Mouse (Mus musculus) heart, postnatal 36 days (tissue): Measurements from ENCODE around the gene Spg7. TPM values are rescaled to one million over a fixed set of nuclear protein-coding genes. Genes with fewer than 3 reads are reported as not detected.
"Not testable (repeated sequence)": the region's sequence is repeated elsewhere in the genome, so short reads cannot be mapped to it uniquely, and the experiment has no call there.

Source experiments
- DNase-seq, 2 experiments: peaks; one replicate each; pipeline ENCODE4 v3.0.0; 2021 to 2022
- intact Hi-C: fragments of 180-260 bp; cut with DNase I; formaldehyde crosslinking; loops from one replicate; pipeline ENCODE4 v1.15.1; 2025
- total RNA-seq, 2 experiments: library from RNA; stranded (reverse); gene quantifications; 2 replicates each; pipeline ENCODE4 v1.2.3; 2021

Spg7 gene
- total RNA-seq, 2 experiments from 2014 or later = 79.7 to 87.7 TPM

DNA sequence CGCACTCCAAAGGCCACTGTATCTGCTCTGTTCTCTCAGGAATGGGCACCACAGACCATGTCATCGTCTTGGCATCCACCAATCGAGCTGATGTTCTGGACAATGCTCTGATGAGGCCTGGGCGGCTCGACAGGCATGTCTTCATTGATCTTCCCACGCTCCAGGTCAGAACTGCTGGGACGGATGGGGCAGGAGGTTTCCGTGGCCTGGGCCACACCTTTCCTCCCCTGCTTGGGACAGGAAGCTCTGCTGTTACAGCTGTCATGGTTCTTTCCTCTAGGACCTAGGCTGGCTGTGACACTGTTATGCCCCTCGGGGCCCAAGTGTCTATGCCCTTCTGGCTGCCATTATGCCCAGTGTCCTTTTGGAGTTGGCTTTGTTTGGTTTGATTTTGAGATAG, 24.5 kb downstream of the Spg7 start:
- intact Hi-C loops = no loop called here
- DNase-seq = no peak

DNA sequence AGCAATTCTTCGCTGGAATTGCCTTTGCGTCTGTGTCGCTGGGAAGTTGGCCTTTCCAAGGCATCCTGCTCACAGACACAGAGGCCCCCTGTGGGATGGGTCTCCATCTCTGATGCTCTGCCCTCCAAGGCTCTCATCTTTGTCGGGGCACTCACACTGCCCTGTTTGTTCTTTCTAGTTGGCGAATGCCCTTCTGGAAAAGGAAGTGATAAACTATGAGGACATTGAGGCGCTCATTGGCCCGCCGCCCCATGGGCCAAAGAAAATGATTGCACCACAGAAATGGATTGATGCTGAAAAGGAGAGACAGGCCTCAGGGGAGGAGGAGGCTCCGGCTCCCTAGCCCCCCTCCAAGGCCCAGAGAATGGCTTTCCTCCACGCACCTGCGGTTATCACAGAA, 34.5 kb downstream of the Spg7 start:
- DNase-seq = no peak
- intact Hi-C loops = loop anchor here (5.0 to 10.0 kb wide), 2 partner anchors 260 to 602 kb away; no protein-coding TSS in a partner anchor

DNA sequence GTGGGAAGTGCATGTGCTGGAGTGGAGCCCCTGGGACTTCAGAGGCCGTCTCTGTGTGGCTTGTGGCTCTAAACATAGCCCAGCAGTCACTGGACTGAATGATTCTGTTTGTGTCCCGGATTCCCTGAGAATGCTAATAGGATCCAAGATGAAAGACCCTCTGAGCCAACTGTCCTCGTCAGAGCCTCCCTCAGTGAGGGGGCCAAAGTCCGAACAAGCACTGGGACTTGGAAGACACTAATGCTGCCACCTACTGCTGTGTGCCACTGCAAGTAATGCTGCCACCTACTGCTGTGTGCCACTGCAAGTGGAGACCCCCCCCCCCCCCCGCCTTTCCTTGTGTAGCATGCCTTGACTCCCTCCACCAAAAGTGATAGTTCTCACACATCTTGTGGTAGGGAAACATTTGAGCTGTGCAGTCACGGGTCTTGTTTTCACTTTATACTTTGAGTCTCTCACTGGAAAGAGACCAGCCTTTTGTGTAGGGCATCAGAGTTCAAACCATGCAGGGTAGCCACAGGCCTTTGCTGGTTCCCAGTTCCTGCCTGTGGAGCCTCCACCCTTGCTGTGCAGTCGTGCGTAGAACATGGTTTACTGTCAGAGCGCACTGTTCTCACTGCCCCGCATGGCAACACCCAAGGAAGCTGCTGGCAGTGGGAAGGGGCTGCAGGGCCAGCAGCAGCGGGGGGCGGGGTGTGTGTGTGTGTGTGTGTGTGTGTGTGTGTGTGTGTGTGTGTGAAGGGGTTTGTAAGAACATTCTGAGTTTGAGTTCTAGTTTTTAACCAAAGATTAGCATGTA, 35.2 kb downstream of the Spg7 start:
- intact Hi-C loops = loop anchor here (5.0 to 10.0 kb wide), 2 partner anchors 261 to 603 kb away; no protein-coding TSS in a partner anchor
- no peak for DNase-seq

DNA sequence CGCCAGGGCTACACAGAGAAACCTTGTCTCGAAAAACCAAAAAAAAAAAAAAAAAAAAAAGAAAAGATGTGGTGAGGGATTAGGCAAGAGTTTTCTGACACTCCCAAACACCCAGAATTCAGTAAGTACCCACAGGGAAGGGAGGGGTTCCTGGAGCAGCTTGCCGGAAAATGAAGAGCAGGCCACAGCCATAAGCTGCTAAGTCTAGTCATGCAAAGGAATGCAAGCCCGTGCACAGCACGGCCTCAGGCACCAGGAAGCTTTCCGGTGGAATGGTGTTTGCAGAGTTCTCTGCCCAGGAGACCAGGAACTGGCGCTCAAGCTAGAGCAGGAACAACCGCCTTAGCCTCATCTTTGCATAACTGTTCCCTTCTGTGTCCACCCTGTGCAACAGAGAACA, 37.5 kb downstream of the Spg7 start:
- intact Hi-C loops = loop anchor here (2.0 kb wide), 1 partner anchor 31 kb away; no protein-coding TSS in a partner anchor
- DNase-seq = no peak

DNA sequence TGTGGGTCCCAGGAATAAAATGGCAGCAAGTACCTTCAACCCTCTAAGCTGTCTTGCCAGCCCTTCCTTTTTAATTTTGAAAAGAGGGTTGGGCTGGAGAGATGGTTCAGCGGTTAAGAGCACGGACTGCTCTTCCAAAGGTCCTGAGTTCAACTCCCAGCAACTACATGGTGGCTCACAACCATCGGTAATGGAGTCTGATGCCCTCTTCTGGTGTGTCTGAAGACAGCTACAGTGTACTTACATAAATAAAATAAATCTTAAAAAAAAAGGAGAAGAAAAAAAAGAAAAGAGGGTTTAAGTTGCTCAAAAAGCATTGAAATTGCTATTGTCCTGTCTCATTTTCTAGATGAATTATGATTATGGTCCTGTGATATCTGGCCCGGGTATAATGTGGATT, 38.5 kb downstream of the Spg7 start:
- intact Hi-C loops = loop anchor here (2.0 kb wide), 1 partner anchor 32 kb away; no protein-coding TSS in a partner anchor
- DNase-seq = no peak

DNA sequence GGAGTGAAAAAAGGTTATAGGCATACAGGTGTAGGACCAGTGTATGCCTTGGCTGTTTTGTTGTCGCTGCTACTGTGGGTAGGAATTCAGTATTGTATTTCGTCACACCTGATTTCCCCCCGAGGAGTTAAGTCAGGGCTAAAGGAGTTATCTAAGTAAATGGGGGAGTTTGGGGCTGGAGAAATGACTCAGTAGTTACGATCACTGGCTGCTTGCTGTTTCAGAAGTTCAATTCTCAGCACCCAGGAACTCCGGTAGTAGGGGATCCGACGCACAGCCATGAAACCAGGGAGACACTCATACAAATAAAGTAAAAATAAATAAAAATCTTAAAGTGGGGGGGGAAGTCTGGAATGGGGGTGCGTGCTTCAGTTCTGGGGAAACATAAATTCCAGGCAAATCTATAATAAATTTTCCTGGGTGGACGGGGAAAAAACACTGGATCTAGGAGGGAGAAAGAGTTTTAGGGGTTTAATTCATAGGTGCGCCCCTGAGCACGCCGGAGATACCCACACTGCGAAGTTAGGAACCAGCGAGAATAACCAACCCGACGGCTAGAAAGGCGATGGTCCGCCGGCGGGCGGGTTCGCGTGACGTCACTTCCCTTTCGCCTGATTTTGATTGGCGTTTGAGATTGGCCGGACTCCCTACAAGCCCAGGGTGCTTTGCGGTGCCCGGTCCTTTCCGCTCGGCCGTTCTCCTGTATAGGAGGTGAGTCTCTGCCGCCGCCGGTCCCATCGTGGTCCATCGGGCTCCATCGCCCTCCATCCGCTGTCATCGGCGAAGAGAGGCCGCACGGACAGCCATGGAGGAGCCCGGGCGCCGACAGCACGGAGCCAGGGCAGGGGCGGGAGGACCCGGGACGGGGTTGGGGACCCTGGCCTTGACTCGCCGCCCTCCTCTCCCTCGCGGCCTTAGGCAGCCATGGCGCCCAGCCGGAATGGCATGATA, 39.3 kb downstream of the Spg7 start, which contains the start of gene Rpl13:
Gene Rpl13, plus strand, starts transcription at position 616 of the 951 bp plus-strand sequence.
- intact Hi-C loops = loop anchor here (1.0 to 2.0 kb wide), 2 partner anchors 33 to 60 kb away; partner anchors contain the start of gene Ankrd11
- DNase-seq = peak; percentile 97

DNA sequence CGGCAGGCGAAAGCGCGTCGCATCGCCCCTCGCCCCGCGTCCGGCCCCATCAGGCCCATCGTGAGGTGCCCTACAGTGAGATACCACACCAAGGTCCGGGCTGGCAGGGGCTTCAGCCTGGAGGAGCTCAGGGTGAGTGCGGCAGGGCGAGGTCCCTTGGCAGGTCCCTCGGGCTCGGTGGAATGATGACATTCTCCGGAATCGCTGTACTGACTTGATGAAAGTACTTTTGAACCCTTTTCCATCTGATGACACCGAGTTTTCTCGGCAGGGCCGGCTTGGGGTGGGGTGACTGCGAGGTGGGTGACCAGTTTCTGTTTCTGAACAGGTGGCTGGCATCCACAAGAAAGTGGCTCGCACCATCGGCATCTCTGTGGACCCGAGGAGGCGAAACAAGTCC, 40.1 kb downstream of the Spg7 start:
- intact Hi-C loops = loop anchor here (1.0 kb wide), 1 partner anchor 61 kb away; the partner anchor contains the start of gene Ankrd11
- DNase-seq = not testable (repeated sequence)

DNA sequence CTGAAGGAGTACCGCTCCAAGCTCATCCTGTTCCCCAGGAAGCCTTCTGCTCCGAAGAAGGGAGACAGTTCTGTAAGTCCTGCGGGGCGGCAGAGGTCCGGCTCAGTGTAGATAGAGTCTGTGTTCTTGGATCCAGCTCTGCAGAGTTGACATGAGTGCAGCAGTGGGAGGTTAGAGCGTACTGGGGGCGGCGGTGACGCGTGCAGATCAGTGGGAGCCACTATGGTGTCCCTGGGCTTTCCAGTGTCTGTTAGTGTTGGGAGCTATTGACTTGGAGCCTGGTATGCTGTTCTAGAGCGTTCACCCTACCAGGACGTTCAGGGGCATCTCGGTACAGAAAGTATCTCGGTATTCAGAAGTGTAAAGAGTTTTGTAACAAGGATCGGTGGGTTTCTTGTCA, 40.5 kb downstream of the Spg7 start:
- intact Hi-C loops = no loop called here
- DNase-seq = no peak

DNA sequence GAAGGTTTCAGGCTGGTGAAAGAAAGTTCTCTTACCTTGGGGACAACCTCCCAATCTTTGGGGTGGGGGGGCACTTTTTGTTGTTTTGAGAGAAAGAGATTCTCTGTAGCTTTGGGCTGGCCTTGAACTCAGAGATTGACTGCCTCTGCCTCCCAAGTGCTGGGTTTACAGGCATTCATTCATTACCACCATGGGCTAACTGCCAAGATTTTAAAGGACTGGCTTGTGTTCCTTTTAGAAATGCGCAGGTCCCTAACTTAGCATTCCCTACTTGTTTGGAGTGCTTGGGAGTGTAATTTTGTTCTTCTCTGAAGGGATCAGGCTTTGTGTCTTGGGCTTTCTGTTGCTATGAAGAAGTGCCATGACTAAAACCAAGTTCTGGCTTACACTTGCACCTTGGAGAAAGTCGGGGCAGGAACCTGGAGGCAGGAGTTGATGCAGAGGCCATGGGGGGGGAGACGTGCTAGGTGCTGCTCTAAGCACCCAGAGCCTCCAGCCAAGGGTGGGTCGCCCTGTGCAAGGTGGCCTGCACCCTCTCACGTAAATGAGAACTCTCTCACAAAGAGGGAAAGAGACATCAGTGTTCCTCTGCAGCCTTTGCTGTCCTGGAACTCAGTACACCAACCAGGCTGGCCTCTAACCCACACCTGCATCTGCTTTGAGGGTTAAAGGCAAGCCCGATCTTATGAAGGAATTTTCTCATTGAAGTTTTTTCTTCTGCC, 41.5 kb downstream of the Spg7 start:
- intact Hi-C loops = loop anchor here (2.0 kb wide), 1 partner anchor 269 kb away; the partner anchor contains the start of gene Tcf25
- no peak for DNase-seq

DNA sequence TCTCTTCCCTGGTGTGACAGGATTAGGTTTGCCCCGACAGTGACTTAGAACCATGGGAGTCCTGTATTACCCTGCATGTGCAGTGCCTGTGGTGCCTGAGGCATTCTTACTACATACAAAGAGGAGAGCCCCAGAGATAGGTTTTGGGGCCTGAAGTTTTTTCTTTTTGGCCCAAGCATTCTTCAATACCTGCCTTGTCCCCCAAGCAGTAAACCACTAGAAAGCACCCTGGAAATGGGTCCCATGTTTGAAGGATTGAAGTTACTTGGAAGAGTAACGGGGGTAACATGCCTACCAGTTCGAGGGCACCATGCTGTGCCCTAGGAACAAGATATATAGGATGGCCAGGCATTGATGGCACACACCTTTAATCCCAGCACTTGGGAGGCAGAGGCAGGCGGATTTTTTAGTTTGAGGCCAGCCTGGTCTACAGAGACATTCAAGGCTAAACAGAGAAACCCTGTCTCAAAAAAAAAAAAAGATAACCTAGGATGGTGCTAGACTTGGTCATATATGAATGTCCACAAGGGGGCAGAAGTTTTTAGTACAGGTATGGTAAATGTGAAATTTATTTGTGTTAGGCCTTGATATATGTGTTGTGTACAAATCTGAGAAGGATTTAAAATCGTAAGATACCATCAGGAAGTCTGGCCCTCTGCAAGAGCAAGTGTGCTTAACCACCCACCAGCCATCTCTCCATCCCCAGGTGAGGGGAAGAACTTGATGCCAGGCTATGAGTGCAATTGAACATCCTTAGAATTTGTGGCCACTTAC, 43.0 kb downstream of the Spg7 start:
- intact Hi-C loops = loop anchor here (1.0 to 2.0 kb wide), 3 partner anchors 49 to 267 kb away; partner anchors contain the start of gene Tcf25
- no peak for DNase-seq

DNA sequence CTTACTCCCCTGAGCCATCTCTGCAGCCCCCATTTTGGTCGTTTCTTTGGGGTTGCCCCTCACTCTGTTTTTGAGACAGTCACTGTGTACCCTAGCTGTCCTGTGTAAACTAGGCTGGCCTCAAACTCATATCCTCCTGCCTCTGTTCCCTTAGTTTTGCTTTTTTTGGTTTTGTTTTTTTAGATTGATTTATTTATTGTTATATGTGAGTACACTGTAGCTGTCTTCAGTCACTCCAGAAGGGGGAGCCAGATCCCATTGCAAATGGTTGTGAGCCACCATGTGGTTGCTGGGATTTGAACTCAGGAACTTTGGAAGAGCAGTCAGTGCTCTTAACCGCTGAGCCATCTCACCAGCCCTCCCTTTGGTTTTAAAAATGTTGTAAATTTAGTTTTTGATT, 43.8 kb downstream of the Spg7 start:
- no peak for DNase-seq
- intact Hi-C loops = loop anchor here (1.0 to 2.0 kb wide), 2 partner anchors 48 to 96 kb away; no protein-coding TSS in a partner anchor

DNA sequence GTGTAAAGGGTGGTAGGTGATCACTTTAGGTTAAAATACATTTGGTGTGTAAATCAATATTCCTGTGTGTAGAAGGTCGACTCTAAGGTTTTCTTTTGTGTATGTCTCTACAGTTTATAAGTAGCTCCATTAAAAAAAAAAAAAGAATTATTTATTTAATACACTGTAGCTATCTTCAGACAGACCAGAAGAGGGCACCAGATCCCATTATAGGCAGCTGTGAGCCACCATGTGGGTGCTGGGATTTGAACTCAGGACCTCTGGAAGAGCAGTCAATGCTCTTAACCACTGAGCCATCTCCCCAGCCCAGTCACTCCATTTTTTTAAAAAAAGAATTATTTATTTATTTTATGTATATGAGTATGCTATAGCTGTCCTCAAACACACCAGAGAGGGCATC, 45.3 kb downstream of the Spg7 start:
- DNase-seq = no peak
- intact Hi-C loops = no loop called here

DNA sequence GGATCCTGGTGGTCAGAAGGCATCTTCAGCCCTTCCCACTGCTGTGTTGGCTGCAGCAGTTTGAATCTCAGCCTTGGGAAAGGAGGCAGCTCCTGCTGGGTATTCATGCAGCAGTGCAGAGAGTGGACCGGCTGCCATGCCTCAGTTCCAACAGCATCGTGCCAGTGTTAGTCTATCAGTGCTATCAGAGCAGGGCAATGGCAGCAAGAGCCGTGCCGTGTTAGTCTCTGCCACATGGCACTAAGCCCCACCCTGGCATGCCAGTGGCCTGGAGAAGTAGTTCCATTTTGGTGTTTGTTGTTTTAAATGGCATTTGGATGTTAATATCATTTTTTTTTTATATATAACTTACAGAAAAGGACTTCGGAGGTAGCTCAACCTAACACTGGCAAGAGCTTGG, 46.2 kb downstream of the Spg7 start:
- no peak for DNase-seq
- intact Hi-C loops = no loop called here

DNA sequence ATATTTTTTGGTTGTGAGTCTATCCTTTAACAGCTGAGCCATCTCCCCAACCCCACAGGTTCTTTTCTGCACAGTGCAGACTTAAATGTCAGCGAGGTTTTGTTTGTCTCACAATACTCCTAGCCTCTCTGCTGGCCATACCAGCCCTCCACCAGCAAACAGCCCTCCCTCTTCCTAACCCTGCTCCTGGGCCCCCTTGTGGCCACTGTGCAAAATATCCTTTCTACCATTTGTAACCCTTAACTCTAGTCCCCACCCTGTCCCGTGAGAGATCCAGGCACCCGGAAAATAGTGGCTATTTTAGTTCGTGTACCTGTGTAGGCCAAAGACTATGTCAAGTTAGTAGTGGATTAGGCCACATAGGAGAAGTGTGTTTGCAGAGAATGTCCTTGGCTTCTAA, 47.9 kb downstream of the Spg7 start:
- intact Hi-C loops = loop anchor here (10.0 kb wide), 1 partner anchor 174 kb away; no protein-coding TSS in a partner anchor
- peak; percentile 61 to 66 for DNase-seq

DNA sequence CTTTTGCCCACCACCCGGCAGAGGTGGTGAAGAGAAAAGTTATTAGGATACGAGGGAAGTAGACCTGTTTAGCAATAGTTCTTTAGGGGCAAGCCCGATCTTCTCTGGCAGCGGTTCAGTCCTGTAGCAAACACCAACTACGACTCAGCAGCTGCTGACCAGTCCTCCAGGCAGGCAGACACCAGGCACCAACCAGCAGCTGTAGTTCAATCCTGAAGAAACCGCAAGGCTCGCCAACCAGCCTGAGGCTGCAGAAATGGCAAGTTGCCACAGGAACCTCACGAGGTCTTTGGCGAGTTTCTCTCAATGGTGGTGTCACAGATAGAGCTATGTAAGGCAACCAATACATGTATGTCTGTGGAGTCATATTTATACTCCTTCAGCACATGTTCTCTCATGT, 50.1 kb downstream of the Spg7 start:
- DNase-seq = no peak
- intact Hi-C loops = loop anchor here (10.0 kb wide), 1 partner anchor 172 kb away; no protein-coding TSS in a partner anchor

DNA sequence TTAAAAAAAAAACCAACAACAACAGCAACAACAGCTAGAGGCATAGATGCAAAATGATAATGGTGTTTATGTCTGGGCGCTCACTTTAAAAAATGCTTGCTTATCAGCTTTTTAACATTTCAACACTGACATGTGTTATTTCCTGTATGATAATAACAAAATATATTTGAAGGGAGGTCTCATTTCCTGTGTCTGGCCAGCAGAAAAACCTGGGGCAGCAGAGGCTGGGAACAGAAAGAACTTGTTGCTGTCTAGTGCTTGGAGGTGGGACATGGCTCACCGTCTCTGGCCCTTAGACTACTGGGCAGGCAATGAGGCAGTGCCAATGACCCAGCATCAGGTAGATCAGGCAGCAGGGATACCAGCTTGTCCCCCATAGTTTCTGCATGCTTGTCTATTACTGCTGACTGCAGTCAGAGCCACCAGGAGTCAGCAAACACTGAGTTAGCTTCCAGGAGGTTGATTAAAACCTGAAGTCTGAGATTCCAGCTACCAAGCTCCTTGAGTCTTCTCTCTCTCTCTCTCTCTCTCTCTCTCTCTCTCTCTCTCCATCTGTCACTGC, 51.2 kb downstream of the Spg7 start:
- intact Hi-C loops = loop anchor here (10.0 kb wide), 1 partner anchor 171 kb away; no protein-coding TSS in a partner anchor
- no peak for DNase-seq

DNA sequence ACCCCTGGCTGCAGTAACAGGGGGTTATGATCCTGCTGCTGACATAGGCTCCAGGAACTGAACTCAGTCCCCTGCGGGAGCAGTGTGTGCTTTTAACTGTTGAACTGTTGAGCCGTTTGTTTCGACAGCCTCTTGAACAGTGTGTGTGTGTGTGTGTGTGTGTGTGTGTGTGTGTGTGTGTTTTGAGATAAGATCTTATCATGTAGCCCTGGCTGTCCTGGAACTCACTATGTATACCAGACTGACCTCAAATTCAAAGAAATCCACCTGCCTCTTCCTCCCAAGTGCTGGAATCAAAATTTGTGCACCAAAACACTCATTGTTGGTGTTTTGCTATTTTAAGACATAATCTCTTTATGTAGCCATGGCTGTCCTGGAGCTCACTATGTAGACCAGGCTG, 51.9 kb downstream of the Spg7 start:
- intact Hi-C loops = loop anchor here (10.0 kb wide), 1 partner anchor 170 kb away; no protein-coding TSS in a partner anchor
- DNase-seq = no peak

DNA sequence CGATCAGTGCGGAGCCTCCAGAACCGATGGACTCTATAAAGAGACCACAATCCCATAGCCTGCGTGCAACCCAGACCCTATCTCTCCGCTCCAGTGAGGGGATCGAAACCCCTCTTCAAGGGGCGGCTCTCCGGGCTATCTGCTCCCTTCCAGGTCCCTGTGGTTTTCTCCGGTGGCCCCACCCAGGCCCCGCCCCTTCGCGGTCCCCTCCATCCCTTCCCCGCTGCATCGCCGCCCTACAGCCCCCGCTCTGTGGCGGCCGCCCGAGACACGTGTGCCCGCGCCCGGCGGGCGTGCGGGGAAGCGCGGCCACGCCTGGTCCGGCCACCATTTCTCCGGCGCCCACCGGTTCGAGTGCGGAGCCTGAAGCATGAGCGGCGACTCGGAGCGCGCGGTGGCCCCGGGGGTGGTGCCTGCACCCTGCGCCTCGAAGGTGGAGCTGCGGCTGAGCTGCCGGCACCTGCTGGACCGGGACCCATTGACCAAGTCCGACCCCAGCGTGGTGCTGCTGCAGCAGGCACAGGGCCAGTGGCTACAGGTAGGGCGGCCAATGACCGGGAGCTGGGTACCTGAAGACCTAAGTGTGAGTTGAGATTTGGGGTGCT, 54.5 kb downstream of the Spg7 start, which contains the start of gene Cpne7:
Gene Cpne7, plus strand, starts transcription at position 248 of the 605 bp plus-strand sequence.
- DNase-seq = no peak
- intact Hi-C loops = loop anchor here (10.0 kb wide), 1 partner anchor 168 kb away; no protein-coding TSS in a partner anchor
